Comparison of ENCODE assay signal across 24 mouse cellular contexts in the genomic region with DNA sequence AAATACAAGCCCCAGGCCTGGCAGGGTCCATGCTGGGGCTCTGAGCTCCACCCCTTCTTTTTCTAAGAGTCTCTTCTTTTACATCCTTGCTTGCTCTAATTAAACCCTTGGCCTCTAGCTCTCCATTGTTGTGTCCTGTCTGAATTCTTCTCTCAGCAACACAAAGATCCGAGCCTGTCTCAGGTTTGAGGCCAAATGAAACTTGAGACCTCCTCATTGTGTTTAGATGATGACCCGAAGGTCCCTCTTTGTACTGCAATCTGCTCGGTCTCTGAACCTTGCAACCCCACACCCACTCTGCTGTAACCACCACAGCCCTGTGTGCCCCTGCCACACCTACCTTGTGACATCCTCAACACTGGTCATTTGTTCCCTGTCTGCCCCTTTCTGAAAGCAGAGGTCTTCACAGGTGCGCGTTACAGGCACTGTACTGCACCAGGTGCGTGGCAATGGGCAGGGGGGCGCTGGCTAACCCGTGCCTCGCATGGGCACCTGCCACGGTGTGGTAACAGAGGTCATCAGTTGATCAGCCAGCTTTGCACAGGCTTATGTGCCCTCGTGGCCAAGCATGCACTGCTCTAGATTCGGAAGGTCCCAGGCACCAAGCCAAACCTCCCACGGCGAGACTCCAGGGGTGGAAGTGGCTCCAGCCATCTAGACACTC.
DNase-seq lines count a peak whose midpoint lies in the region; ATAC-seq and TF ChIP-seq lines count a peak whose summit lies in the region.
"Had no signal": no experiment of that assay in that cellular context is flagged by ENCODE, and none has a peak within 500 bp of the region (broad histone marks: within the 10 kb centered on the region; RNA-seq: fewer than 3 reads in every experiment).

No protein-coding gene starts in this region.

- H3K27me3 ChIP-seq in hindbrain, embryonic 10.5 days (ENCODE audit: insufficient read depth, poor library complexity, severe bottlenecking), result peaks cover 59% of the 10 kb centered on the region
- H3K27me3 ChIP-seq in hindbrain, embryonic 14.5 days (ENCODE audit: control insufficient read depth, insufficient read depth, low read length), result no peaks in the 10 kb centered on the region
- H3K27me3 ChIP-seq in hindbrain, embryonic 12.5 days, result peaks cover 14% of the 10 kb centered on the region
- 0 out of 2 replicates have a peak, but pooled peaks cover 1% of the 10 kb centered on the region for H3K27me3 ChIP-seq in cerebellum, adult 2 months (ENCODE audit: control insufficient read depth, insufficient read depth, low read length)
- H3K27me3 ChIP-seq: stomach, embryonic 15.5 days had no signal

- peak overlapping the region; percentile 71; the same call in 1 of the 2 replicates for H3K27ac ChIP-seq in hindbrain, embryonic 10.5 days
- H3K27ac ChIP-seq in hindbrain, embryonic 14.5 days, result no peak overlapping the region
- H3K27ac ChIP-seq in hindbrain, embryonic 12.5 days, result no peak overlapping the region
- H3K27ac ChIP-seq in cerebellum, adult 2 months (ENCODE audit: insufficient read depth, low read length), result no peak overlapping the region
- H3K27ac ChIP-seq: forebrain, embryonic 13.5 days; heart, embryonic 10.5 days; left cerebral cortex, adult 2 months; limb, embryonic 10.5 days; stomach, embryonic 15.5 days had no signal

- no peak for DNase-seq in hindbrain, embryonic 10.5 days (ENCODE audit: low spot score)
- no peak for DNase-seq in hindbrain, embryonic 14.5 days (ENCODE audit: low spot score)
- DNase-seq in ES-CJ7 (ENCODE audit: low read depth, low spot score) (peak; percentile 25), R1 (ENCODE audit: low read depth, low spot score) (peak; percentile 50)
- no peak for DNase-seq in left cerebral cortex, postnatal 4 days
- no peak for DNase-seq in cerebellum, adult 2 months
- DNase-seq: cerebellum, adult 18-20 months; cerebellum, postnatal 36 days; gastrocnemius, postnatal 25 days; heart, postnatal 10 days; kidney, adult 2 months; kidney, postnatal 14 days; liver, postnatal 0 days; lung, postnatal 14 days; right cerebral cortex, postnatal 25 days; thymus, adult 2 months had no signal

- no peak overlapping the region for H3K9ac ChIP-seq in hindbrain, embryonic 14.5 days
- no peak overlapping the region for H3K9ac ChIP-seq in hindbrain, embryonic 12.5 days
- H3K9ac ChIP-seq: forebrain, embryonic 13.5 days; liver, postnatal 0 days; stomach, embryonic 15.5 days had no signal

- H3K4me1 ChIP-seq in hindbrain, embryonic 10.5 days (replicated peaks), result peaks cover 30% of the 10 kb centered on the region
- no peaks in the 10 kb centered on the region for H3K4me1 ChIP-seq in hindbrain, embryonic 14.5 days (replicated peaks; ENCODE audit: control insufficient read depth, insufficient read depth, low read length)
- H3K4me1 ChIP-seq in hindbrain, embryonic 12.5 days, result peaks cover 10% of the 10 kb centered on the region; the same call in 1 of the 2 replicates
- H3K4me1 ChIP-seq in cerebellum, adult 2 months (ENCODE audit: control insufficient read depth, insufficient read depth, low read length), result peaks cover 17% of the 10 kb centered on the region
- H3K4me1 ChIP-seq: heart, embryonic 10.5 days; limb, embryonic 10.5 days; stomach, embryonic 15.5 days had no signal

- intact Hi-C loops in left cerebral cortex, postnatal 4 days (cut with DNase I), result no loop called here

- no peak for TF ChIP-seq CTCF in cerebellum, adult 2 months (IDR thresholded peaks at IDR 0.05; ENCODE audit: borderline replicate concordance, insufficient read depth, low read depth, low read length)

- H3K9me3 ChIP-seq in hindbrain, embryonic 10.5 days, result no peaks in the 10 kb centered on the region
- no peaks in the 10 kb centered on the region for H3K9me3 ChIP-seq in hindbrain, embryonic 14.5 days (ENCODE audit: control insufficient read depth, low read length)
- no peaks in the 10 kb centered on the region for H3K9me3 ChIP-seq in hindbrain, embryonic 12.5 days (replicated peaks)
- H3K9me3 ChIP-seq: forebrain, embryonic 13.5 days; heart, embryonic 10.5 days; limb, embryonic 10.5 days; stomach, embryonic 15.5 days had no signal

- TF ChIP-seq POLR2A in cerebellum, adult 2 months (IDR thresholded peaks at IDR 0.05; ENCODE audit: borderline replicate concordance, insufficient read depth, low read length), result no peak

- 54% methylated on average over 14 of the region's 14 CpGs for WGBS in hindbrain, embryonic 10.5 days
- 47% methylated on average over 14 of the region's 14 CpGs for WGBS in hindbrain, embryonic 14.5 days
- 46% methylated on average over 14 of the region's 14 CpGs for WGBS in hindbrain, embryonic 12.5 days
- 30% methylated on average over 14 of the region's 14 CpGs for WGBS in cerebellum, adult 2 months

- ATAC-seq in hindbrain, embryonic 14.5 days (ENCODE audit: low FRiP score), result no peak
- ATAC-seq in hindbrain, embryonic 12.5 days (ENCODE audit: low FRiP score), result 0 out of 2 replicates have a peak, but pooled peaks have one; percentile 41
- no peak for ATAC-seq in inflammation-experienced regulatory T-cells, adult 6 months
- ATAC-seq: forebrain, embryonic 13.5 days; liver, postnatal 0 days had no signal

- no peak overlapping the region for H3K4me2 ChIP-seq in hindbrain, embryonic 14.5 days (replicated peaks)
- H3K4me2 ChIP-seq in hindbrain, embryonic 12.5 days (replicated peaks), result no peak overlapping the region
- H3K4me2 ChIP-seq: forebrain, embryonic 13.5 days; stomach, embryonic 15.5 days had no signal

- H3K36me3 ChIP-seq in hindbrain, embryonic 10.5 days, result no peaks in the 10 kb centered on the region
- no peaks in the 10 kb centered on the region for H3K36me3 ChIP-seq in hindbrain, embryonic 14.5 days (replicated peaks; ENCODE audit: control insufficient read depth, insufficient read depth)
- H3K36me3 ChIP-seq in hindbrain, embryonic 12.5 days, result no peaks in the 10 kb centered on the region
- H3K36me3 ChIP-seq: heart, embryonic 10.5 days; limb, embryonic 10.5 days; stomach, embryonic 15.5 days had no signal

- H3K4me3 ChIP-seq in hindbrain, embryonic 10.5 days, result no peak overlapping the region
- H3K4me3 ChIP-seq in hindbrain, embryonic 14.5 days (replicated peaks; ENCODE audit: low read length), result no peak overlapping the region
- no peak overlapping the region for H3K4me3 ChIP-seq in hindbrain, embryonic 12.5 days
- H3K4me3 ChIP-seq in cerebellum, adult 2 months (replicated peaks; ENCODE audit: insufficient read depth, low read depth, low read length), result no peak overlapping the region
- H3K4me3 ChIP-seq: forebrain, embryonic 13.5 days; heart, embryonic 10.5 days; left cerebral cortex, adult 2 months; limb, embryonic 10.5 days; myocyte; stomach, embryonic 15.5 days had no signal

Comparison
In these comparisons a context has a peak if more than half of its experiments do, and no peak if none do; other contexts are left out.
1. DNase-seq: peak in ES-CJ7 (single experiment) and R1 (single experiment); none in hindbrain, embryonic 10.5 days (single experiment), hindbrain, embryonic 14.5 days (single experiment), left cerebral cortex, postnatal 4 days (single experiment) and cerebellum, adult 2 months (0 of 2).